Mouse (Mus musculus) brain, embryonic 18.5 days (tissue): ENCODE results near the gene Zfp534.
"Not testable (repeated sequence)": the region's sequence is repeated elsewhere in the genome, so short reads cannot be mapped to it uniquely, and the experiment has no call there.

Experiments used
- DNase-seq: peaks from one replicate; pipeline ENCODE4 v3.0.0-alpha.2; 2012; ENCODE audit warnings: low read depth, low spot score

The Zfp534 gene

GRCm38 (mm10) chr4:147702453-147702852 is at the start of gene Zfp534:
Gene Zfp534, minus strand, starts transcription at chr4:147702553.
- DNase-seq, result not testable (repeated sequence)

DNA sequence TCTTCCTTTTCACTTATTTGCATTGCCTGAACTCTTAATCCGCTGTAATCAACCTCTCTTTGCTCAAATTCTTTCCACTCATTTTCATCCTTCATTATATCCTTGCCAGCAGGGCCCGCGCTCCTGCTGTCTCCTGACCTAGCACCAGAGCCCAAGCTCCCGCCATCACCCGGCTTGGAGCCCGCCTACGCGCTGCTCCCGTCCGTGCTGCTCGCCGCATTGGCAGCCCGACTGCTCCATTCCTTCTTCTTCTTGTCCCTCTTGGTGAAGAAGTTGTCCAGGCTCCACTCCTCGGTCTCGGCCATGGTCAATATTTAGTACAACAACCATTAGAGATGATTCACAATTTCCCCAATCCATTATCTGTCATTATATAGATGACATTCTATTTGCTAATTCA is 43.9 kb upstream of the Zfp534 start:
- not testable (repeated sequence) for DNase-seq

- not testable (repeated sequence) for DNase-seq
Observed at GRCm38 (mm10) chr4:147738636-147739369, 36.5 kb upstream of the Zfp534 start.

- not testable (repeated sequence) for DNase-seq
Observed at GRCm38 (mm10) chr4:147655245-147655644, 47.1 kb downstream of the Zfp534 start.

- not testable (repeated sequence) for DNase-seq
Observed at GRCm38 (mm10) chr4:147647407-147647806, 54.9 kb downstream of the Zfp534 start.

DNA sequence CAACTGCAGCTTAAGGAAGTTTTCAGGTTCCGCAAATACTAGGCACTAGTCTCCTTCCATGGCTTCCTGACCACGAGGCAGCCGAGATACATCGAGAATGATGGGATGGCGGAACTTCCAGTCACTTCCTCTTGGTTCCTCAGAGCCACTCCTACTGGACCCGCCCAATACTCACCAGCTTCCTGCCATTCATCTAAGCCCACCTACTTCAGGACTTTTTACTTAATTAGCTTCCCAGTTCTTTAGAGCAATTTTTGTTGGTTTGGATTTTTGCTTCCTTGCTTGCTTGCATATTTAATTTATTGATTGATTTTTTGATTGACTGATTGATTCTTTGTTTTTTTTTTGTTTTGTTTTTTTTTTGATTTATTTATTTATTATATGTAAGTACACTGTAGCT is 59.9 kb downstream of the Zfp534 start, which contains the start of gene Zfp979:
Gene Zfp979 (minus strand): TSS at position 101 of the 400 bp plus-strand sequence.
- not testable (repeated sequence) for DNase-seq

GRCm38 (mm10) chr4:147641932-147642331 is 60.4 kb downstream of the Zfp534 start:
- not testable (repeated sequence) for DNase-seq

GRCm38 (mm10) chr4:147633818-147634262 is 68.5 kb downstream of the Zfp534 start:
- DNase-seq, result not testable (repeated sequence)
